ENCODE assay signal across 8 mouse cellular contexts in the genomic region with DNA sequence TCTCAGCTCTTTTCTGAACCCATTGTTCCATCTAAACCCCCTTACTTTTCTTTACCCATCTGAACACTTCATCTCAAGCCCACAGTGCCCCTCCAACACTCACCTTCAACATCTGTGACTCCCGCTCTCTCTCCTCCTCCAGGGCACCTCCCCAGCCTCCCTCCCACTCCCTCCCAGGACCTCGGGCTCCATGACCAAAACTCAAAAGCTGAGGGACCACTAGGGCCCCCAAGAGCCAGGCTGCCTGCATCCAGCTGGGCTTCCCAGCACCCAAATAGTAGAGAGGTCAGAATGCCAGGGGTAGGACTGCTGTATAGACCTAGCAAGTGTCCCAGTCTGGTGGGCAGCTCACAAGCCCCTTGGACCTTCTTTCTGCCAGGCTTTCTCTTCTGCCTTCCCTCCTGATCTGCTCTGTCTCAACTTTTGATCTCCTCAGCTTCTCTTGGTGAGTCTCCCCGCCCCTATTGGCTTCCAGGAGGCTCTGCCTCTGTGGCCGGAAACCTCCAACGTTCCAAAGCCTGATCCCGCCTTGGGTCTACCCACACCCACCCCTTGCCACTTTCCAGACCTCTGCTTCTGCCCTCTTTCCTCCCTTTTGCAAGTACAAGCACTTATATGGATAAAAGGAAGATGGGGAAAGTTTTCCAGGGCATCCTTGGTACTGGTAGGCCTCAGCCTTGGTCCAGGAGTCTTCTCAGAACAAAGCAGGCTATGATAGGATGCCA. TPM values are rescaled to one million over a fixed set of nuclear protein-coding genes. Genes with fewer than 3 reads are reported as not detected.
A peak's percentile ranks its signal among the peaks of the same experiment; 100 is the strongest.
DNase-seq lines count a peak whose midpoint lies in the region; ATAC-seq and TF ChIP-seq lines count a peak whose summit lies in the region.

TSS of gene Clec11a (minus strand) at position 387 of the 725 bp plus-strand sequence.

- TF ChIP-seq POLR2A in olfactory bulb, adult 2 months (IDR thresholded peaks at IDR 0.05; ENCODE audit: insufficient read depth, low read depth, low read length), result no peak

- H3K27ac ChIP-seq in forebrain, embryonic 13.5 days, result peak within 1 kb of the TSS; percentile 95
- peak within 1 kb of the TSS; percentile 64 for H3K27ac ChIP-seq in limb, embryonic 12.5 days
- H3K27ac ChIP-seq in olfactory bulb, adult 2 months (ENCODE audit: insufficient read depth, low read depth, low read length), result peak within 1 kb of the TSS; percentile 95

- H3K9me3 ChIP-seq in forebrain, embryonic 13.5 days (replicated peaks), result no peaks in the 10 kb centered on the region
- no peaks in the 10 kb centered on the region for H3K9me3 ChIP-seq in limb, embryonic 12.5 days

- peak within 1 kb of the TSS; percentile 81 for H3K4me2 ChIP-seq in forebrain, embryonic 13.5 days
- peak within 1 kb of the TSS; percentile 73 for H3K4me2 ChIP-seq in limb, embryonic 12.5 days

- 60% methylated on average over 6 of the region's 6 CpGs for WGBS in forebrain, embryonic 13.5 days
- WGBS in limb, embryonic 12.5 days, result 55% methylated on average over 6 of the region's 6 CpGs
- WGBS in olfactory bulb, adult 2 months, result 68% methylated on average over 6 of the region's 6 CpGs

- peaks cover 35% of the 10 kb centered on the region for H3K4me1 ChIP-seq in forebrain, embryonic 13.5 days
- H3K4me1 ChIP-seq in limb, embryonic 12.5 days (replicated peaks), result peaks cover 51% of the 10 kb centered on the region
- peaks cover 31% of the 10 kb centered on the region for H3K4me1 ChIP-seq in olfactory bulb, adult 2 months (ENCODE audit: control insufficient read depth, insufficient read depth, low read length)

- no peak for TF ChIP-seq CTCF in olfactory bulb, adult 2 months (IDR thresholded peaks at IDR 0.05; ENCODE audit: insufficient read depth, low read depth, low read length)

- ATAC-seq in forebrain, embryonic 13.5 days, result no peak
- ATAC-seq in limb, embryonic 12.5 days (ENCODE audit: insufficient number of reproducible peaks, insufficient read depth, low FRiP score, low TSS enrichment, low read depth), result no peak

- H3K27me3 ChIP-seq in forebrain, embryonic 13.5 days, result no peaks in the 10 kb centered on the region
- H3K27me3 ChIP-seq in limb, embryonic 12.5 days, result peaks cover 53% of the 10 kb centered on the region

- 0 out of 2 replicates have a peak within 1 kb of the TSS, but pooled peaks have one; percentile 68 for H3K4me3 ChIP-seq in forebrain, embryonic 13.5 days
- H3K4me3 ChIP-seq in limb, embryonic 12.5 days (replicated peaks), result peak within 1 kb of the TSS; percentile 67
- H3K4me3 ChIP-seq in olfactory bulb, adult 2 months (ENCODE audit: insufficient read depth, low read depth, low read length), result peak within 1 kb of the TSS; percentile 83; the same call in 1 of the 2 replicates

- DNase-seq in cerebellum, adult 9-11 months, result peak; percentile 66
- DNase-seq in cerebellum, postnatal 14 days, result no peak
- DNase-seq in 3134 (ENCODE audit: extremely low read depth, insufficient read length, low spot score), result peak; percentile 37
- no peak for DNase-seq in frontal cortex, postnatal 25 days (ENCODE audit: low spot score in 2 of 2)
- no peak for DNase-seq in spleen, postnatal 36 days (ENCODE audit: low spot score in 2 of 2)

- peak within 1 kb of the TSS; percentile 14; the same call in 1 of the 2 replicates for H3K9ac ChIP-seq in forebrain, embryonic 13.5 days
- peak within 1 kb of the TSS; percentile 34 for H3K9ac ChIP-seq in limb, embryonic 12.5 days (replicated peaks)

- no peaks in the 10 kb centered on the region for H3K36me3 ChIP-seq in forebrain, embryonic 13.5 days (ENCODE audit: poor library complexity, severe bottlenecking)
- H3K36me3 ChIP-seq in limb, embryonic 12.5 days, result no peaks in the 10 kb centered on the region

RNA-seq across cellular contexts. Expression of gene Clec11a, which starts in this region (rescaled TPM):
- polyA plus RNA-seq in forebrain, embryonic 13.5 days (2015; fragmentation: Nextera tagmentation; extraction: Ambion mirVana), result 3.0 and 3.4 TPM in 2 replicates
- polyA plus RNA-seq in limb, embryonic 12.5 days (2016; fragmentation: Nextera tagmentation; extraction: Ambion mirVana), result 2.0 and 2.2 TPM in 2 replicates
- polyA plus RNA-seq in olfactory bulb, adult 2 months (2012; ENCODE audit: insufficient read depth, insufficient read length, low replicate concordance, missing spikeins), result not detected in 2 replicates

Comparison
In these comparisons a context has a peak if more than half of its experiments do, and no peak if none do; other contexts are left out.
1. DNase-seq: peak in cerebellum, adult 9-11 months (single experiment) and 3134 (single experiment); none in cerebellum, postnatal 14 days (0 of 2), frontal cortex, postnatal 25 days (0 of 2) and spleen, postnatal 36 days (0 of 2).
2. Peak in every context shown above with its lines, with median percentiles within 50 percentile points of each other: H3K27ac ChIP-seq and H3K4me3 ChIP-seq.